Mouse (Mus musculus): ENCODE measurements around the gene Acp5. TPM values are rescaled to one million over a fixed set of nuclear protein-coding genes. Genes with fewer than 3 reads are reported as not detected.
"Not testable (repeated sequence)": the region's sequence is repeated elsewhere in the genome, so short reads cannot be mapped to it uniquely, and the experiment has no call there.

Acp5 gene
- polyA plus RNA-seq, 1 experiment from 2014 or later, result 9.1 TPM

GRCm38 (mm10) chr9:22156497-22157245 lies 21.2 kb upstream of the Acp5 start, which contains the start of gene Pigyl:
Gene Pigyl, plus strand, starts transcription at chr9:22156846.
- H3K4me2 ChIP-seq (replicated peaks; ENCODE audit: low read depth, low read length), result peak within 1 kb of the TSS; percentile 72
- DNase-seq (ENCODE audit: low spot score) (peak; percentile 99), ATAC-seq (peak; percentile 99)
- peaks cover 5% of the 10 kb centered on the region; the same call in 1 of the 2 replicates for H3K4me1 ChIP-seq (ENCODE audit: insufficient read depth, low read depth, low read length)
- H3K27me3 ChIP-seq (replicated peaks; ENCODE audit: insufficient read depth, low read length), result no peaks in the 10 kb centered on the region
- peak within 1 kb of the TSS; percentile 86 for H3K9ac ChIP-seq (replicated peaks; ENCODE audit: low read depth)
- 0 out of 2 replicates have a peak, but pooled peaks cover 3% of the 10 kb centered on the region for H3K9me3 ChIP-seq (ENCODE audit: low read length)
- TF ChIP-seq CTCF (IDR thresholded peaks at IDR 0.05) (peak; percentile 64), EP300 (IDR thresholded peaks at IDR 0.05) (no peak)
- under 1% methylated on average over 54 of the region's 65 CpGs for WGBS
- H3K36me3 ChIP-seq (ENCODE audit: insufficient read depth, low read length), result no peaks in the 10 kb centered on the region
- H3K4me3 ChIP-seq (ENCODE audit: low read depth, low read length), result peak within 1 kb of the TSS; percentile 71
- peak within 1 kb of the TSS; percentile 94 for H3K27ac ChIP-seq (ENCODE audit: low read length)

- Histone ChIP-seq H3K4me2 (replicated peaks; ENCODE audit: low read depth, low read length) (peak overlapping the region; percentile 25; the same call in 1 of the 2 replicates), H3K4me3 (ENCODE audit: low read depth, low read length) (no peak overlapping the region), H3K9me3 (ENCODE audit: low read length) (0 out of 2 replicates have a peak, but pooled peaks cover 3% of the 10 kb centered on the region), H3K9ac (replicated peaks; ENCODE audit: low read depth) (no peak overlapping the region), H3K27me3 (replicated peaks; ENCODE audit: insufficient read depth, low read length) (no peaks in the 10 kb centered on the region), H3K36me3 (ENCODE audit: insufficient read depth, low read length) (no peaks in the 10 kb centered on the region), H3K27ac (ENCODE audit: low read length) (no peak overlapping the region), H3K4me1 (ENCODE audit: insufficient read depth, low read depth, low read length) (peaks cover 5% of the 10 kb centered on the region; the same call in 1 of the 2 replicates)
- ATAC-seq (peak; percentile 20), DNase-seq (ENCODE audit: low spot score) (peak; percentile 81)
- WGBS, result 14% methylated on average over 10 of the region's 10 CpGs
- no peak; the same call in 1 of the 2 replicates for TF ChIP-seq EP300 (IDR thresholded peaks at IDR 0.05)
- TF ChIP-seq CTCF (IDR thresholded peaks at IDR 0.05), result peak; percentile 84
Measured at GRCm38 (mm10) chr9:22155614-22156013, 20.1 kb upstream of the Acp5 start.

GRCm38 (mm10) chr9:22153810-22154209 lies 18.3 kb upstream of the Acp5 start:
- no peak overlapping the region for H3K4me2 ChIP-seq (replicated peaks; ENCODE audit: low read depth, low read length)
- ATAC-seq (no peak), DNase-seq (ENCODE audit: low spot score) (no peak)
- no peak overlapping the region for H3K9ac ChIP-seq (replicated peaks; ENCODE audit: low read depth)
- 84% methylated on average over 3 of the region's 3 CpGs for WGBS
- H3K4me3 ChIP-seq (ENCODE audit: low read depth, low read length), result no peak overlapping the region
- H3K36me3 ChIP-seq (ENCODE audit: insufficient read depth, low read length), result no peaks in the 10 kb centered on the region
- H3K27me3 ChIP-seq (replicated peaks; ENCODE audit: insufficient read depth, low read length), result no peaks in the 10 kb centered on the region
- no peak overlapping the region for H3K27ac ChIP-seq (ENCODE audit: low read length)
- 0 out of 2 replicates have a peak, but pooled peaks cover 3% of the 10 kb centered on the region for H3K9me3 ChIP-seq (ENCODE audit: low read length)
- TF ChIP-seq EP300 (IDR thresholded peaks at IDR 0.05), result no peak
- no peak; the same call in 1 of the 2 replicates for TF ChIP-seq CTCF (IDR thresholded peaks at IDR 0.05)
- peaks cover 5% of the 10 kb centered on the region; the same call in 1 of the 2 replicates for H3K4me1 ChIP-seq (ENCODE audit: insufficient read depth, low read depth, low read length)

- no peak overlapping the region for H3K9ac ChIP-seq (replicated peaks; ENCODE audit: low read depth)
- no peak overlapping the region for H3K27ac ChIP-seq (ENCODE audit: low read length)
- no peak overlapping the region for H3K4me2 ChIP-seq (replicated peaks; ENCODE audit: low read depth, low read length)
- WGBS, result 62% methylated on average over 2 of the region's 2 CpGs
- DNase-seq (ENCODE audit: low spot score), result no peak
- H3K9me3 ChIP-seq (ENCODE audit: low read length), result 0 out of 2 replicates have a peak, but pooled peaks cover 3% of the 10 kb centered on the region
- TF ChIP-seq CTCF (IDR thresholded peaks at IDR 0.05), result no peak
- TF ChIP-seq EP300 (IDR thresholded peaks at IDR 0.05), result no peak
- no peak for ATAC-seq
- no peak overlapping the region for H3K4me3 ChIP-seq (ENCODE audit: low read depth, low read length)
- no peaks in the 10 kb centered on the region for H3K27me3 ChIP-seq (replicated peaks; ENCODE audit: insufficient read depth, low read length)
- H3K4me1 ChIP-seq (ENCODE audit: insufficient read depth, low read depth, low read length), result no peaks in the 10 kb centered on the region
- H3K36me3 ChIP-seq (ENCODE audit: insufficient read depth, low read length), result no peaks in the 10 kb centered on the region
Measured at GRCm38 (mm10) chr9:22150946-22151345, 15.4 kb upstream of the Acp5 start.

GRCm38 (mm10) chr9:22150249-22150693 lies 14.8 kb upstream of the Acp5 start:
- H3K36me3 ChIP-seq (ENCODE audit: insufficient read depth, low read length); H3K9ac ChIP-seq (replicated peaks; ENCODE audit: low read depth); H3K27me3 ChIP-seq (replicated peaks; ENCODE audit: insufficient read depth, low read length); H3K4me1 ChIP-seq (ENCODE audit: insufficient read depth, low read depth, low read length); H3K4me2 ChIP-seq (replicated peaks; ENCODE audit: low read depth, low read length); H3K4me3 ChIP-seq (ENCODE audit: low read depth, low read length); H3K27ac ChIP-seq (ENCODE audit: low read length); ATAC-seq; H3K9me3 ChIP-seq (ENCODE audit: low read length); DNase-seq (ENCODE audit: low spot score): not testable (repeated sequence)
- 68% methylated on average over 7 of the region's 7 CpGs for whole genome bisulfite sequencing

- Histone ChIP-seq H3K27ac (ENCODE audit: low read length) (no peak overlapping the region), H3K4me3 (ENCODE audit: low read depth, low read length) (no peak overlapping the region), H3K4me2 (replicated peaks; ENCODE audit: low read depth, low read length) (no peak overlapping the region), H3K4me1 (ENCODE audit: insufficient read depth, low read depth, low read length) (no peaks in the 10 kb centered on the region), H3K27me3 (replicated peaks; ENCODE audit: insufficient read depth, low read length) (no peaks in the 10 kb centered on the region), H3K9me3 (ENCODE audit: low read length) (0 out of 2 replicates have a peak, but pooled peaks cover 3% of the 10 kb centered on the region), H3K36me3 (ENCODE audit: insufficient read depth, low read length) (no peaks in the 10 kb centered on the region), H3K9ac (replicated peaks; ENCODE audit: low read depth) (no peak overlapping the region)
- DNase-seq (ENCODE audit: low spot score), result no peak
- peak; percentile 35; the same call in 1 of the 2 replicates for ATAC-seq
- 67% methylated on average over 20 of the region's 20 CpGs for WGBS
- no peak for TF ChIP-seq CTCF (IDR thresholded peaks at IDR 0.05)
- no peak for TF ChIP-seq EP300 (IDR thresholded peaks at IDR 0.05)
Measured at GRCm38 (mm10) chr9:22149426-22150248, 14.1 kb upstream of the Acp5 start.
